Mouse (Mus musculus) lung, postnatal 0 days (tissue): ENCODE data around the gene Il17rd.

Source experiments
- CTCF ChIP-seq: IDR thresholded peaks from 2 replicates; pipeline ENCODE4 v1.5.1; 2016; ENCODE audit warnings: antibody characterized with exemption, mild to moderate bottlenecking
- EP300 ChIP-seq: IDR thresholded peaks from 2 replicates; pipeline ENCODE4 v1.6.1; 2016; ENCODE audit warnings: antibody characterized with exemption, mild to moderate bottlenecking, control low read depth

GRCm38 (mm10) chr14:27085471-27085870 is 46.7 kb downstream of the Il17rd start:
- TF ChIP-seq CTCF (no peak), EP300 (no peak)
